Mouse (Mus musculus): ENCODE results near the gene Rilpl1.
"Not testable (repeated sequence)": the region's sequence is repeated elsewhere in the genome, so short reads cannot be mapped to it uniquely, and the experiment has no call there.

Rilpl1 gene

DNA sequence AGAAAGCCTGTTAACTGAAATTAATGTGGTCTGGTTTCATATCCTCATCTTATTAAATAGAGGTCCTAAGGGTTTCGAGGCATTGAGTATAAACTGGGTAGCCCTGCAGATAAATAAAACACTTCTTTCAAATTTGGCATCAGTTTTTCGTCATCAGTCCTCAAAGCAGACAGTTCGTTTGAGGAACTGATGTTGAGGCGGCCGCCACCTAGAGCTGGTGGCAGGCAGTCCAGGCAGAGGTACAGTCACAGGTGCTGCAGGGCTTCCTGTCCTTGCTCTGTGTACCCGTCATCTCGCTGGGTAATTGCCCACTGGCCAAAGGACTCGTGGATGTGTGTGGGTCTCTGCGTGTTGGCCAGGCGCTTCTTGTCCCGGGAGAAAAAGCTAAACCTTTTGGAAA is 37.7 kb downstream of the Rilpl1 start:
- in situ Hi-C loops (cut with MseI, MboI), result no loop called here

DNA sequence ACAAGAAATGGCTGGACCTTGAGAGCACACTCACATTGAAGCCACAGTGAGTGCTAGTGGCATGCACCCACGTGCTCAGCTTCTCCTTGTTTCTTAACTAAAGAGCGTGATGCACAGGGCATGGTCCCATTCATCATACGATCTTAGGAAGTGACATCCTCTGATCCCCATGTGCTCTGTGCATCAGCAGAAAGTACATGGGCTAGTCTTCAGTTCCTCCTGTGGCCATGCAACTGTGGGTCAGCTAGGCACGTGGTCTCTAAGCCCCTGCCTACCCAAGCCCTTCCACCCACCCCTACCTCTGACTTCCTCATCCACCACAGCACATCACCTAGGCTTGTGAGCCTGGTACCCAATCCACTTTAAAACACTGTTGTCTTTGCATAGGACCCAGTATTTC is 38.6 kb downstream of the Rilpl1 start:
- in situ Hi-C loops (cut with MseI, MboI), result no loop called here

DNA sequence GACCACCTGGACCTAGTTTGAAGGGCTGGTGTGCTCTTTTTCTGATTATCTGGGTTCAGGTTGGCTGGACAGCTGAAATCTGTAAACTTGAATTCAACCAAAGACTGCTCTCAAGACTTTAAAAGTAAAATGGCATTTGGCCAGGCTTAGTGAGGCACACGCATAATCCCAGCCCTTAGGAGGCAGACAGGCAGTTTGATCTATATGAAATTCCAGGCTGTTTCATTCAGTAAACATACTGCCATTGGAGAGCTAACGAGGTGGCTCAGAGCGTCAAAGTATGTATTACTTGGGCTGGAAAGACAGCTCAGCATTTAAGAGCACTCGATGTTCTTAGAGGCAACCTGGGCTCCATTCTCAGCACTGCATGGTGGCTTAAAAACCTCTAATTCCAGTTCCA is 39.5 kb downstream of the Rilpl1 start:
- in situ Hi-C loops (cut with MseI, MboI), result no loop called here

DNA sequence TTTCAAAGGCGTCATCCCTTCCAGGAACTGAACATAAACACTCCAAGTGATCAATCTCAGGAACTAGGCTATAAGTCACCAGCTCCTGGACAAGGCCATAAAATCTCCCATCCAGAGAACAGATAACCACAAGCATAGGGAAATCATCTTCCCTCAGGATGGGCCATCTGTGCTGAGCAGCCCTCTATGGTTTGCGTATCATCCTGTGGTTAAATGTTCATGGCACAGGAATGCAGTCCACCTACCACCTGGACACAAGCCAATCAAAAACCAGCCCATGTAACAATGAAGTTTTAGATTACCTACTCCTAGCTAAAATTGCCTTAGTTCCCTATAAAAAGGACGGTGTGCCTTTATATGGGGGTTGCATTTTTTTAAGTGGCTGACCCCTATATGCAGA is 42.3 kb downstream of the Rilpl1 start:
- in situ Hi-C loops (cut with MseI, MboI), result loop anchor here in 1 of 2 experiments (10.0 kb wide), 1 partner anchor 54 kb away; the partner anchor contains the start of gene Kmt5a

DNA sequence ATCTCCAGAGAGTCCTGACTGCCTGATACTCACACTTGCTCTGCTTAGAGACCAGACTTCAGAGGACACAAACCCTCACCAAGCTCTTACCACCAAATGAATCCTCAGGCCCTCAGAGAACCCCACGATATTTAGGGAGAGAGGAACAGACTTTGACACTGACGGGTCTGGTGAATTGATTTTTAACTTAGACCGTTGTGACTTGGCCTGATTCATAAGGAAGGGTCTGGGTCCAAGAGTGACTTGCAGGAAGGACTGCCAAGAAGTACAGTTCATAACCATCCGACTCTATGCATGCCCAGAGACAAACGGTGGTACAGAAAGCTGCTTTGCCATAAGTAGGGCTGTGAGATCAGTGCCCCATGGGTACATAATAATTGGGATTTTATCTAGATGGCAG is 45.5 kb downstream of the Rilpl1 start:
- in situ Hi-C loops (cut with MseI, MboI), result loop anchor here in 1 of 2 experiments (10.0 kb wide), 1 partner anchor 51 kb away; the partner anchor contains the start of gene Kmt5a

DNA sequence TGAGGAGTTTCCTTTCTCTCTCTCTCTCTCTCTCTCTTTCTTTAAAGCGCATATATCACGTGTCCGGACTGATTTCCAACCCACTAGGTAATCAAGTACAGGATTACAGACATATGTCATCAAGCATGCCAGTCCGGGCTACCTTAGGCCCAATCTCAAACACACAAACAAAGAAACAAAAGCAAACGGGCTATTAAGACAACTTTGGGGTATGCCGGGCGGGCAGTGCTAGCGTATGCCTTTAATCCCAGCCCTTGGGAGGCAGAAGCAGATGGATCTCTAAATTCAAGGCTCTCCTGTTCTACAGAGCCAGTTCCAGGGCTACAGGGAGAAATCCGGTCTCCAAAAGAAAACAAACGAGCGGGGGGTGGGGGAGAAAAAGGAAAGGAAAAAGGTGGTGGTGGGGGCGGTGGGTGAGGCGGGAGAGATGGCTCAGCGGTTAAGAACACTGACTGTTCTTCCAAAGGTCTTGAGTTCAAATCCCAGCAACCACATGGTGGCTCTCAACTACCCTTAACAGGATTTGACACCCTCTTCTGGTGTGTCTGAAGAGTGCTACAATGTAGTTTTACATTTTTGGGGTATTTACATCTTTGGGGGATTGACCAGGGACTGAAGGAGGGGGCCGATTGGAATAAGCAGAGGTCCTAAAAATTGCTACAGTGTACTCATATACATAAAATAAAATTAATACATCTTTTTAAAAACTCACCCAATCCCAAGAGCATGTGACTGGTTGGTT is 47.4 kb downstream of the Rilpl1 start:
- in situ Hi-C loops (cut with MseI, MboI), result loop anchor here in 1 of 2 experiments (10.0 kb wide), 1 partner anchor 49 kb away; the partner anchor contains the start of gene Kmt5a

DNA sequence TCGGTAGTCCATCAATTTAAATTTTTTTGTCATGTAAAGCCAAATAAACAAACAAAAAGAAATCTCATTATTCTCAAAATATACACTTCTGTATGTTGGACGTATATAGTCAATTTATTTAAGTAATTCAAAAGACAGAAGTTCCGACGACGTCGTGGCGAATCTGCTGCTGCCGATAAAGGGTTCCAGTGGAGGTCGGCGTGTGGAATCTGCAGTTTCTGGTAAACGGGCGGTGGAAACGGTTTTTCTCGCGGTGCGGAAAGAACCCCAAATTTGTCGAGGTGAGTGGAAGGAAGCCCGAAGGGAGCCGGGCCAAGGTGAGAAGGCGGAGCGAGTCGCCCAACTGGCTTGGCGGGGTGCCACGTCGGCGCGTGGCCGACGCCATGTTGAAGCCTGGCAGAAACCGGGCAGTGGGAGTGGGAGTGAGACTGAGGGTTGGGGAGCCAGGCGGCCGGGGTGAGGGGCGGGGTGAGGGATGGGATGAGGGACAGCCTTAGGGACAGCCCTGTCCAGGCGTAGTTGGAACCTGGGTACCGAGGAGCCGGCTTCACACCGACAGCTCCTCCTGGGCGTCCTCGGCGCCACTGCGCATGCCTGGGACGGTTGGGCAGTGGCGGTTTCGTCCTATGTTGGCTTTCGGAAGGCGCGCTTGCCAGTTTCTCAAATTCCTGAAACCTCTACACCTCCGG is 48.1 kb downstream of the Rilpl1 start, which contains the start of gene Snrnp35:
Gene Snrnp35, plus strand, starts transcription at position 169 of the 689 bp plus-strand sequence.
- in situ Hi-C loops (cut with MseI, MboI), result loop anchor here in 1 of 2 experiments (10.0 kb wide), 1 partner anchor 48 kb away; the partner anchor contains the start of gene Kmt5a

DNA sequence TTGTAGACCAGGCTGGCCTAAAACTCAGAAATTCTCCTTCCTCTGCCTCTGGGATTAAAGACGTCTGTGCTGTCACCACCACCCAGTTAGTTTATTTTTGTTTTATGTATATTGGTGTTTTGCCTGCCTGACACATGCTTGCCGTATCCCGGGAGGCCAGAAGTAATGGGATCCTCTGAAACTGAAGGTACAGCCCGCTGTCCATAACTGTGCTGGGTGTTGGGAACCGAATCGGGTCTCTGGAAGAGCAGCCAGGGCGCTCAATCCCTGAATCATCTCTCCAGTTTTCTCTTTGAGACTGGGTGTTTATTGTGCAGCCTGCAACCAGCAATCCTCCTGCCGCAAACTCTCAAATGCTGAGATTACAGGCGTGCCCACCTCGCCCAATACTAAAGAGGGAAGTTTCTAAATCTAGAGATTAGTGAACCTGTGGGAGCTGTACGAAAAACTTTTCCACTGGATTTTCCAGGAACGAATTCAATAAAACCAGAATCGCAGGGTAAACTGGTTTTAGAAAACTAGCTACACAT is 48.7 kb downstream of the Rilpl1 start:
- in situ Hi-C loops (cut with MseI, MboI), result loop anchor here in 1 of 2 experiments (10.0 kb wide), 1 partner anchor 48 kb away; the partner anchor contains the start of gene Kmt5a

DNA sequence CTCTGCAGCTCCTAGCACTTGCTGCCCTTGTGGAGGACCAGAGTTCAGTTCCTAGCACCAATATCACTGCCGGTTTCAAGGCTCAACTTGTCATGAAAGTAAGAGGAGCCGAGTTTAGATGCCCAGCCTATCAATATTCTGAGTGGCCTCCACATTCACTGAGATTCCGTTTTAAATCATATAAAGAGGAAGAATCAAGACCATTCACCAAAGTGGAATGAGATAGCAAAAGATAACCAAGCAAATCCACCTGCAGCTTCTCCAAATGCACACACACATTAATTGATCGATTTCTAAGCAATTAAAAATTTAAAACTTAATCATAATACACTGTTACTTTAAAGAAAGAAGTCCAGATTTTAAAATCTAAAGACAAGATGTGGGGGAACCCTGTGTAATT is 49.5 kb downstream of the Rilpl1 start:
- in situ Hi-C loops (cut with MseI, MboI), result loop anchor here in 1 of 2 experiments (10.0 kb wide), 1 partner anchor 47 kb away; the partner anchor contains the start of gene Kmt5a

DNA sequence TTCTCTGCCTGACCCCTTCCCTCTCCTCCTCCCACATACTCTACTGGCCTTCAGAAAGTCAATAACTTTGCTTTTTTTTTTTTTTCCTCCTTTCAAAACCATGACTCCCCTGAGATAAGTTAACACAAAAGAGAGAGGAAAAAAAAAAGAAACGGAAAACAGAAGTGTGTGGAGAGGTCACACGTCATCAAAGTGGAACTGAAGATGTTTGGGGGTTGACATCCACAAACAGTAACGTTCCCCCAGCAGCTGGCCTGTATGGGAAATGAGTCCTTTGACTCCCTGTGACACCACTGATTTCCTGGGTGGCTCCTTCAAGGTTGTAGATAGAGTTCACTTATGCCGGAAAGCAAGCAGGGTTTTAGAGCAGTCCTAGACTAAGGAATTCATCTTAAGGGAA is 51.1 kb downstream of the Rilpl1 start:
- in situ Hi-C loops (cut with MseI, MboI), result loop anchor here in 1 of 2 experiments (10.0 kb wide), 1 partner anchor 45 kb away; the partner anchor contains the start of gene Kmt5a

DNA sequence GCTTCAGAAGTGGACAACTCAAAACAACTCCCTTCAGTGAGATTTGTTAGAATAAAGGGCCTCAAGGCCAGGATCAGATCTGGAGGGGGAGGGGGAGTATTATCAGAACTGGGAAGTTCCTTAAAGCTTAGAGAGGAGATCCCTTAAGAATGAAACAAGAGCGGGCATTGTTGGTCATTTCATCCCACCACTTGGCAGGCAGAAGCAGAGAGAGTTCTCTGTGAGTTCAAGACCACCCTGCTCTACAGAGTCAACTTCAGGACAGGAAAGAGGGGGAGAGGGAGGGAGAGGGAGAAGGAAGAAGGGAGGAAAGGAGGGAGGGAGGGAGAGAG is 52.4 kb downstream of the Rilpl1 start:
- in situ Hi-C loops (cut with MseI, MboI), result loop anchor here in 1 of 2 experiments (5.0 kb wide), 1 partner anchor 37 kb away; no protein-coding TSS in a partner anchor

DNA sequence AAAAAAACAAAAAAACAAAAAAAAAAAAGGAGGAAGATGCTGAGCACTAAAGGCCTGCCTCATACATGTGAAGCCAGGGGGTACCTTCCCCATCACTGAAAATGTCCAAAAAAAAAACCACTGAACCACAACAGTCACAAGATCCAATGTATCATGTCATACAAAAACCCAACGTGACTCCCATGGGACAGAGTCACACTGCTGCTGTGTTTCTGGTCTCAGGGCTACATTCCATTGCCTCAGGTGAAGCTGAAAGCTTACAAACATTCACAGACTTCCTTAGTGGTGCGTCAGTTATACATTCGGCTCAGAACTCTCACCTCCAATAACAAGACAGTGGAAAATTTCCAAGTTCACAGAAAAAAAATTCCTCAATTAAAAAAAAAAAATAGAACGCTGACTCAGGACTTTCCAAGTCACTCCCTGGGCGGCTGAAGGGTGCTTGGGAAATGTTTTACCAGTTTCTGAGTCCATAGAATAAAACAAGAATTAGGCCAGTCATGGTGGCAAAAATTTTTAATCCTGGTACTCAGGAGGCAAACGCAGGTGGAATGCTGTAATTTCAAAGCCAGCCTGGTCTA is 60.5 kb downstream of the Rilpl1 start:
- in situ Hi-C loops (cut with MseI, MboI), result no loop called here

DNA sequence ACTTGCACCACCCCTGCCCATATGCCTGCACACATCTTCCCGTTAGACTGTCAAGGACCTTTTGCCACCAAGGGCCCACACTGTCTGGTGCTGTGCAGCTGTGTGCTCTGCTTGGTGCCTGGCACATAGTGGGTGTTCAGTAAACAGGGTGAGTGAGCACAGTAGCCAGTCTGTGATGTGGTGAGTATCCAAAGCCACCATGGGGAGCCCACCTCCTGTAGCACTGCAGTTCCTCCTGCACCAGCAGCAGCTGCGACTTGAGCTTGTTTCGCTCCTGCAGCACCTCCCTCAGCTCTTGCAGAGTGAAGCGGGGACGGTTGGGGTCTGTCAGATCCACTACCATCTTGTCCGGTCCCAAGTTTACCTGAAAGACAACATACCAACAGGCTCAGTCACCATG is 61.7 kb downstream of the Rilpl1 start:
- in situ Hi-C loops (cut with MseI, MboI), result no loop called here

DNA sequence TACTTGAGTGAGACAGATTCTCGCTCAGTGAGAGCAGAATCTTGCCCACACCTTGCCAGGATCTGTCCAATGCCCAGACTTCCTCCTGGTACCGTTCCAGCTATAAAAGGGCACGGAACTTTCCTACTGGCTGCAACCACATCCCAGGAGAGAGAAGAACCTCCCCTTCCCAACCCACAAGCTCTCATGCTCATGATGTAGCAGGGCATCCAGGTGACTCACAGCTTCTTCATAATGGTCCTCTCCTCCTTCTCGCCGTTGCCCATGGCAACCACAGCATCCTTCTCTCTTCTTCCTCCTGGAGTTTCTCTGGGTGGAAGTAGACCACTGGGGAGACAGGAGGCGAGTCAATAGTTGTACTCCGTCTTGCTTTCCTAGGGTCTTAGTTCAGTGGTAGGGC is 62.8 kb downstream of the Rilpl1 start:
- in situ Hi-C loops (cut with MseI, MboI), result no loop called here

DNA sequence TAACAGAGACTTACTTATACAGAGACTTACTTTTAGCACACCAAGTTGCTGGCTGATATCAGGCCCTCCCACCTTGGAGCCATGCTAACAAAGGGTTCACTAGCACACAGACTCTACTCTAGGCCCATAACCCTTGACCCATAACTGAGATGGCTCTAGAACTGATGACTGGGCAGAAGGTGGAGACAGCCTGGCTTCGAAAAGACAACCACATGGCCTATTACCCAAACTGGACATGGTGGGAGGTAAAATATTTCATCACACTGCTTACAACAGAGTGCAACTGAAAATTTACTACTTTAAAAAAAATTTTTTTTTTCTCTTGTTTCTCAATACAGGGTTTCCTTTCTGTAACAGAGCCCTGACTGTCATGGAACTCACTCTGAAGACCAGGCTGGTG is 63.4 kb downstream of the Rilpl1 start:
- in situ Hi-C loops (cut with MseI, MboI), result no loop called here

DNA sequence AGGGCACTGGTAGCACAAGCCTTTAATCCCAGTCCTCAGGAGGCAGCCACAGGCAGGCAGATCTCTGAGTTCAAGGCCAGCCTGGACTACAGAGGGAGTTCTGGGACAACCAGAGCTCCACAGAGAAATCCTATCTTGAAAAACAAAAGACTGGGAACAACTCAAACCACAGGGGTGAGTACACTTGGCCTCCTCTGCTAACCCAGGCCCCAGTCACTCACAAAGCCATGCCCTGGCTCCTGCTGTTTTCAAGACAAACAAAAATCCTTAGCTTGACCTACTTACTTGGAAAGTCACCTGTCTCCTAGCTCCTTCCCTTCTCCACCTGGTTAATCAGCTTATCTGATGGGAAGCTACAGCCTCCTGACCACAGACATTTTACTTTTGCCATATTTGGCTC is 66.3 kb downstream of the Rilpl1 start:
- in situ Hi-C loops (cut with MseI, MboI), result no loop called here

DNA sequence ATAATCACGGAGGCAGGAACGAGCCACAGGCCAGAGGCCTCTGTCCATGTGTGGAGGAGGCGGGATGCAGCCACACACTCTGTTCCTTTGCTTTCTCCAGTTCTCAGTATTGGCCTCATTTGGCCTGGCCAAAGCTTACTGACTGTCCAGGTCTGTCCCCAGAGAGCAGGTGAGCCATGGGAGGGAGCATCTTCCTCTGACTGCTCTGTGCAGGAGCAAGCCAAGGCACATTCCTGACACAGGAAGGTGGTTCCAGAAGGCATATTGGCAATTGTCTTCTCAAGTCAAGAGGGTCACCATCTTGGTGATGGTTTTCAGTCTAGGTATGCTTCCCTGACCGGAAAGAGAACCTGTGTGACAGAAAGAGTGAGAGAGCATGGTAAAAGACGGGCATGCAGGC is 67.7 kb downstream of the Rilpl1 start:
- in situ Hi-C loops (cut with MseI, MboI), result no loop called here

DNA sequence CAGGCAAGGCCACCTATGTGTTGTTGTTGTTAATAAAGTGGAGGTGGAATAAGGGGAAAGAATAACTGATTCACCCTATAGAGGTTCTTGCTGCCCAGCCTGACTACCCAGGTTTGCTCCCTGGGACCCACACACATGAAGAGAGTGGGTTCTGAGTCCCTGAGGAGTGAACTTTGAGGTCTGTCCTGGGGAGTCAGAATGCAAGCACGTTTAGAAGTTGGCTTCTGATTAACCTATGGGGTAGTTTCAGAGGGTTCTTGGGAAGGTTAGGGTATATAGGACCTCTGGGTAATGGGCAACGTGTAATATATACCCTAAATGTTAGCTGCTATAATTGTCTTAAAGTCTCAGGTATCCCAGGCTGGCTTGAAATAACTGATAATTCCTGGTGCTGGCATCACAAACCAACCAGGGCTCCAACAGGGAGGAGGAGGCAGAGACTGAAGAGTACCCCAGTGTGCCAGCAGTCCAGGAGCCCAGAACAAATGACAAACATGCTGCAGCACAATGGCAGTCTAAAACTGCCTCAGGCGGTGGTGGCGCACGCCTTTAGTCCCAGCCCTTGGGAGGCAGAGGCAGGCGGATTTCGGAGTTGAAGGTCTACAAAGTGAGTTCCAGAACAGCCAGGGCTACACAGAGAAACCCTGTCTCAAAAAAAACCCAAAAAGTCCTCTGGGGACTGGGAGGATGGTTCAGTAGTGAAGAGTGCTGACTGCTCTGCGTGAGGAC is 68.7 kb downstream of the Rilpl1 start:
- in situ Hi-C loops (cut with MseI, MboI), result no loop called here

DNA sequence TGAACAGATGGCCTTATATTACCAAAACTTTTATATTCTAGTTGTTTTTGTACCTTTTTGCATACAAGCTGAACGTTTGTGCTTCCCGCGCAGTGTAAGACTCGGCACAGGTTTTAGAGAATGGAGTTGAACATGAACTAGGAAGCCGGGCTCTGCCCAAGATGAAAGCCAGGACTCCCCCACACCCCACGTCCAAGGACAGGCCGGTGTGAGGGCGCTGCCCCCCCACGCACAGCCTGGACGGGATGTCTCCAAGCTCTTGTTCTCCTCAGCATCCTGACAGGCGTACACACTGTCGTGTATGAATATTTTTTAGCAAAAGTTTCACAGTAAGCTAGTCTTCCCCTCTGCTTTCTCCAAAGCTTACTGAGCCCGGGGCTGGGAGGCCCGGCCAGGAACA is 70.3 kb downstream of the Rilpl1 start:
- in situ Hi-C loops (cut with MseI, MboI), result not testable (repeated sequence)

DNA sequence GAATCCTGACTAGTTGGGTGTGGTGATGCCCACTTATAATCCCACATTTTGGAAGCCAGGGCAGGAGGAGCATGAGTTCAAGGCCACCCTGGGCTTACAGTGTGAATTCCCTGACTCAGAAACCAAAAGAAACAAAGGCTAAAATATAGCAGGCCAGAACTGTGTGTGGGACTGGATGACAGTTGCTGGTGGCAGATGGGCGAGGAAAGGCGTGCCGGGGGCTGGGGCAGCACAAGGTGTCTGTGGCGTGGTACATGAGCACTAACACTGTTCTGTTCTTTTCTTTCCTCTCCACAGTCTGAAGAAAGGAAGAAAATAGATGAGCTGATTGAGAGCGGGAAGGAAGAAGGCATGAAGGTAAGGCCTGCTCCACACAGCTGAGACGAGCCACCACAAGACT is 74.4 kb downstream of the Rilpl1 start:
- in situ Hi-C loops (cut with MseI, MboI), result no loop called here

DNA sequence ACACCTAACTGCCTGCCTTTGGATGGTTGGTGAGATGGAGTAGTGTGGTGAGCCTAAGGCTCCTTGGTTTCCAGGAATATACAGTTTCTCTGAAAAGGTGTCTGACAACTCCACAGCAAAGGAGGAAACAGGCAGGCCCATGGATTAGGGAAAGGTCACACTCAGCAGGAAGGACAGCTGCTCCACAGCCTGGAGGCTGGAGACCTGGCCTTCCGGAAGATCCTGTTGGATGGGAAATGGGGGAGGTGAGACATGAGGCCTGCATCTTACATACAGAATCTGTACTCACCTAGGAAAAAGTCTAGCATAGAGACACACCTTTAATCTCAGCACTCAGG is 77.1 kb downstream of the Rilpl1 start:
- in situ Hi-C loops (cut with MseI, MboI), result no loop called here
